ENCODE assay signal across 15 mouse cellular contexts in genomic region chr14:26156032-26156431, GRCm38 (mm10). TPM values are rescaled to one million over a fixed set of nuclear protein-coding genes. Genes with fewer than 3 reads are reported as not detected.
"Had no signal": no experiment of that assay in that cellular context is flagged by ENCODE, and none has a peak within 500 bp of the region (broad histone marks: within the 10 kb centered on the region; RNA-seq: fewer than 3 reads in every experiment).

No protein-coding gene starts in this region.

RNA-seq across cellular contexts. Expression of gene Plac9b, which starts 26.2 kb away (rescaled TPM):
- total RNA-seq: hematopoietic stem cell, adult 5-6 weeks had no signal
- polyA plus RNA-seq: inflammation-experienced regulatory T-cells, adult 6 months had no signal

RNA-seq across cellular contexts. Expression of gene Duxbl2, which starts 37.9 kb away (rescaled TPM):
- total RNA-seq: heart, postnatal 25 days; heart, postnatal 36 days; hematopoietic stem cell, adult 5-6 weeks had no signal
- polyA plus RNA-seq: heart, embryonic 14.5 days; heart, embryonic 16.5 days; heart, postnatal 0 days; hindbrain, embryonic 10.5 days; hindbrain, embryonic 12.5 days; hindbrain, postnatal 0 days; inflammation-experienced regulatory T-cells, adult 6 months; intestine, embryonic 14.5 days; intestine, postnatal 0 days; kidney, adult 2 months; kidney, embryonic 15.5 days; kidney, postnatal 0 days had no signal
